Mouse (Mus musculus) layer of hippocampus, adult 11-12 months (tissue): ENCODE data around the gene Nle1.
A peak's percentile ranks its signal among the peaks of the same experiment; 100 is the strongest.
"Not testable (repeated sequence)": the region's sequence is repeated elsewhere in the genome, so short reads cannot be mapped to it uniquely, and the experiment has no call there.

ENCODE experiments used
- DNase-seq: peaks from one replicate; pipeline ENCODE4 v3.0.0; 2022; ENCODE audit warnings: low spot score

The Nle1 gene

DNA sequence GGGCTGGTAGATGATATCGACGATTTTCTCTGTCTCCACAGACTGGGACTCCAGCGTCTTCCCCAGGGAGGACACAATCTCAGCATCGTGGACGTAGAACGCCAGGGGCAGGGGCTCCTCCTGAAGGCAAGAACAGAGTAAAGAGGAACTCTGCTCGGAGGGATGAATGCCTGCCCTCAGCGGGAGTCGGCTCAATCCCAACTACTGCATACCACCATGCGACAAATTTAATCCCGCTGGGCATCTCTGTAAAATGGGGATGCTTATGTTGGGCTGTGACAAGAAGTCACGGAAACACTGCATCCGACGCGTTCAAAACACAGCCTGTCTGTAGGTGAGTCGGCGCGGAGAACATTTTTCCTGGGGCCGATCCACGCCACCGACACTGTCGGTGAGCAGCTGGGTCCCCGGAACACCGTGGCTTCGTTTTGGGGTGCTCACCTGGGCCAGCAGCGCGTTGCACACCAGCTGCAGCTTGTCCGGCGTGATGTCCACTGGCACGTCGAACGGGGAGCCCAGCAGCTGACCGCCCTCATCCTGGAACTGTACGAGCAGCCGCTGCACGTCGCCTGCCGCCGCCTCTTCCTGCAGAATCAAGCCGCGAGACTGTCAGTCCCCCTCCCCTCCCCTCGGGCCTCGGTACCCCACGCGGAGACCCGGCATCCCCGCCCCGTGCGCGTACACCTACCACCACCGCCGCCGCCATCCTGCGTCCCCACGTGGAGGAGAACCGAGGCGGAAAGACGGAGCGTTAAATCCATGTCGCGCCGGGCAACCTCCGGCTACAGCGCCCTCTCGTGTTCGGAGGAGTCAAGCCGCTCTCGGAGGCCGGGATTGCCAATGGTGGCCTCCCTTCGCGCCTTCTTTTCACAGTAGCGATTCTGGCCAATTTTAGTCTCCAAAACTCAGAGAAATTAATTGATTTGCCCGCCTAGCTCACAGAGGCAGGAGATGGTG is at the start of gene Nle1:
Nle1 (minus strand) TSS at position 761 of the 957 bp plus-strand sequence.
- DNase-seq: peak; percentile 92

- no peak for DNase-seq
These were observed 48.7 kb upstream of the Nle1 start for GRCm38 (mm10) chr11:82956925-82957324.

DNA sequence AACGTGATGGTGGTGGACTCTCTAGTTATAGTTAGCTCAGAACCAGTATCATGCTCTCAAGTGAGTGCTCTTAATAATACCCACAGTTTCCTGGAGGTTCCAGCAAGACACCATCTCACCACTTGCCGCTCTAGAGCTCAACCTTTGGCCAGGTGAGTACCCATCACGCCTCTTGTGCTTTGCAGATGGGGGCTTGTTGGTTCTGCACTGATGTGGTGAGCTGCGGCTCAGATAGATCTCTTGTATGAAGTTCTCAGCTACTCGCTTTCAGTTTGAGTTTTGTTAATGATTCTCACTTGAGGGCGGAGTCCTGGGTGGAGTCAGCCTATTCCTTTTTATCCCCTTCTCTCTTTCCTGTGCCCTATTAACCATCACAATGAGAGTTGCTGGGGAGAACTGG is 46.4 kb upstream of the Nle1 start:
- no peak for DNase-seq

DNA sequence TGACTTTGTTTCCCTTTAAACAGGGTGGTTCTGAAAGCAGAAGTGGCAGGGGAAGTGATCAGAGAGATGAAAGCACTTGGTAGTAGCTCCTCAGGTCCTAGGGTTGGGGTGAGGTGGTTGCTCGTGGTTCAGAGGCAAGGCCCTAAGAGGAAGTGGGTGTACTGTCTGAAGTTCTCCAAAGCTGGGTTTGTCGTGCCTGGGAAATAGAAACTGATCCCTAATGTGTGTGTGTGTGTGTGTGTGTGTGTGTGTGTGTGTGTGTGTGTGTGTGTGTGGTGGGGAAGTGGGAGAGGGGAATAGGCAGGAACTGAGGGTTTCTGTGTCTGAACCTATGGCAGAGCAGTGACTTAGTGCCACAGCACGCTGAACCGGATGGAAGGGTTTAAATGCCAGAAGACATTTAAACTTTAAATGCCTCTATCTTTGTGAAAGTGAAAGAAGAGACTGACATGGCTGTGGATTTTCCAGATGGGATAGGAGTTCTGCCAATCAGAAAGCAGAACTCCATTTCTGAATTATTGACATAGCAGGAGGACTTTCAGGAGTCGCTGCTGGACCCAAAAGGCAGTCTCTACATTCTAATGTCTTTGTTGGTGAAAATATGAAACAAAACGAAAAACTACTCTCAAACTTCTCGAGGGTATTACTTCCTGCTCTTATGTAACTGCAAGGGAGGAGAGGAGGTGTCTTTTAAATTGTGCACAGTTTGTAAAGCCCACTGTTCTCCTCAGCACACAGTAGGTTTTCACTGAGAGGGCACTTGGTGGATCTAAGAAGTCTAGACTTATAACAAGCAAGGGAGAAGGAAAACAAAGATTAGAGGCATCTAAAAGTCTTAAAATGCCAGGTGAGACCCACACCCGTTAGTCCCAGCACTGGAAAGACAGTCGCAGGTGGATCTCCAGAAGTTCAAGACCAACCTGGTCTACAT is 44.7 kb upstream of the Nle1 start:
- DNase-seq: no peak

DNA sequence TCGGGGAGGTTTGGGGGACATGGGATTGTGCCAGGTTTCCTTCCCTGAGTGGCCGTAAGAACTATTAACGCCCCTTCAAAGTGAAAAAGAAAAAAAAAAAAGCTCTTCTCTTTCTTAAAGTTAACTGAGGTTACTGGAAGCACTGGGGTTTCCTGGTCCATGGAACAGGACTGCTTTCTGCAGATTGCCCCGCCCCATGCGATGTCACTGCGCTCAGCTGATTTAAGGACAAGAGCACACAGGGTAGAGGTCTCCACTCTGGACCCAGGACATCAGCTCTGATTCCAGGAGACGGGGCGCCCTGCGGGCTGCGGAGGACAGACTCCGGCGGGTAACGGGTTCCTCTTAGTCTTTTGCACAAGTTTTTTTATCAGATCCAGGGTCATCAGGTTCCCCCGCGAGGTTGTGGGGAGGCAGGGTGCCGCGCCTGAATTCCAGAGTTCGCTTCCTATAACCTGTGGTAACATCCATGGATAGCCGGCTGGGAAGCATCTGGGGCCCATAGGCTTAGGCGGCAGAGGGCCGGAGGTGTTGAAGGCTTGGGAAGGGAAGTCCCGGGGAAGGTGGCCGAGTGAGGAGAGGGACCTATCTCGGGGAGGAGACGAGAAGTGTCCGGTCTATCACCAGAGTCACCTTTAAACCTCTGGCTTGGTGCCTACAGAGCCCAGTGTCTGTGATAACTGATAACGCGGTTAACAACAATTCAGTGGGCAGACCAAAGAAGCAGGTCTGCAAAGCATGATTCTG is 43.8 kb upstream of the Nle1 start:
- DNase-seq: no peak

DNA sequence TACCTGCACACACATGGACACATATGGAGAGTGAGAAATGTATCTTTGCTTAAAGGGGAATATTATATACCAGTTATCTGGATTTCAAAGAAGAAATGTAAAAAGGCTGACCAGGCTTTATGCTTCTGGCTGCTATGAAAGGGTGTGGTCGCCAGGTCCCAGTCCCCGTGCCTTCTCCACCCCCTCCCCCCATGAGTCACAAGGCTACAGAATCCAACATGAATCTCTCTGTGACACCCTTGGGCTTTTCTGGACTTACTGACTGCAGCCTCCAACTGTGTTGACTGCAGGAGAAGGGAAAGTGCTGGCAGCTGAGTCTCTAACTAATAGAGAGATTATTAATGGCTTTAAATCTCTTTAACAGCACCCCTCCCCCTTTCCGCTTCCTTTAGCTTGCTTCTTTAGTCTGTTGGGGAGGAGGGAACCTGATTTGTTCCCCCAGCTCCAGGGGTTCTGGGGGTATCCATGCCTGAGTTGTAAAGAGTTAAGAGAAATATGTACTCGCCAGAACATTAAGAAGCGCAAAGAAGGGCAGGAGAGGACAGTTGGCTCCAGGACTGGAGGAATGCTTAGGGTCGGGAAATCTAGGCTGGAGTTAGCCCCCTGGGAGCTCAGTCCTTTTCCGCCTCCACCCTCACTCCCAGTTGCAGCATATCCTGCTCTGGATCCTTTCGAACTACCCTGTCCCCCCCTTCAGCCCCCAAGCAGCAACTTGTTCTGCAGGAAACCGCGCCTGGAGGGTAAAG is 42.7 kb upstream of the Nle1 start, which contains the start of gene Slfn5:
Slfn5 (plus strand) TSS at position 614 of the 746 bp plus-strand sequence.
- DNase-seq: no peak

GRCm38 (mm10) chr11:82949036-82949435 is 40.8 kb upstream of the Nle1 start:
- no peak for DNase-seq

GRCm38 (mm10) chr11:82947457-82947856 is 39.2 kb upstream of the Nle1 start:
- DNase-seq: no peak

GRCm38 (mm10) chr11:82945636-82946035 is 37.4 kb upstream of the Nle1 start:
- DNase-seq: no peak

DNA sequence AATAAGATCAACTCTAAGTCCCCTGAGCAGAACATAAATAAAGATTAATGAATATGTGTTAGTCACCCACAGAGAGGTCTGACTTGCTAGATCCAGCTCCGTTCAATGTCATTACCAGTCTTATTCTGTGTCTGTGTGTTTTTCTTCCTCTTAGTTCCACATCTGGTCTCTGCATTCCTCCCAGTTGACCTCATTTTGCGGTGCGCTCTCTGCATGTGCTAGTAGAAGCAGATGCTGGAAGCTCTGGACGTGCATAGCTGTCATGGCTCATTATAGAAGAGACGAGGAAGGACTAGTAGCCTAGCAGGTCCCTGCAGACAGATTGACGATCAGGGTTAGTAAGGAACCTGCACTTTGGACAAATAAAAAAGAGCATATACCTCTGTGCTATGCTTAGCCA is 35.1 kb upstream of the Nle1 start:
- no peak for DNase-seq

GRCm38 (mm10) chr11:82933186-82933585 is 25.0 kb upstream of the Nle1 start:
- no peak for DNase-seq

GRCm38 (mm10) chr11:82931671-82932450 is 23.6 kb upstream of the Nle1 start:
- DNase-seq: not testable (repeated sequence)

- not testable (repeated sequence) for DNase-seq
These were observed 22.9 kb upstream of the Nle1 start for GRCm38 (mm10) chr11:82931161-82931560.

- not testable (repeated sequence) for DNase-seq
These were observed 22.3 kb upstream of the Nle1 start for GRCm38 (mm10) chr11:82930391-82930955.

DNA sequence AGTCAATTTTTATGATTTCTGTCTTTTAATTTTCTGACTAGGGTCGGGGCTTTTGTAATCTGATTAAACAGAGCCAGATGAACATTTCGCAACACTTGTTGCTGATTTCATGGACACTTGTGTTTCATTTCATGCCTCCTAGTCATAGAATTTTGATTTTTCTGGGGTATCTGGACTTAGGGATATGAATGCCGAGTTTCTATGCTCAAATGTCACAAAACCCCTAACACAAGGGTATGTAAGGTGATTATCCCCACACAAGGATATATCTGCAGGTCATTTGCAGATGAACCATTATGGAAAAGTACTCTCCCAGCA is 21.4 kb upstream of the Nle1 start:
- no peak for DNase-seq

- DNase-seq: no peak
These were observed 20.9 kb upstream of the Nle1 start for GRCm38 (mm10) chr11:82928897-82929632.

DNA sequence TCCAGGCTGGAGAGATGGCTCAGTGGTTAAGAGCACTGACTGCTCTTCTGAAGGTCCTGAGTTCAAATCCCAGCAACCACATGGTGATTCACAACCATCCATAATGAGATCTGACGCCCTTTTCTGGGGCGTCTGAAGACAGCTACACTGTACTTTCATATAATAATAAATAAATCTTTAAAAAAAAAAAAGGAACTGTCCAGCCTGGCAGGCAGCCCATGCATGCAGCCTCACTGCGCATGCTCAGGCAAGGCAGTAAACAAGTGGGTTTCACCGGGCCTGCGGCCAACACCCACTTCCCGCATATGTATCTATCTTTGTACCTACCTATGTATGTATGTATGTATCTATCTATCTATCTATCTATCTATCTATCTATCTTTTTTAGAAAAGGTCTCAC is 15.7 kb upstream of the Nle1 start:
- DNase-seq: not testable (repeated sequence)

DNA sequence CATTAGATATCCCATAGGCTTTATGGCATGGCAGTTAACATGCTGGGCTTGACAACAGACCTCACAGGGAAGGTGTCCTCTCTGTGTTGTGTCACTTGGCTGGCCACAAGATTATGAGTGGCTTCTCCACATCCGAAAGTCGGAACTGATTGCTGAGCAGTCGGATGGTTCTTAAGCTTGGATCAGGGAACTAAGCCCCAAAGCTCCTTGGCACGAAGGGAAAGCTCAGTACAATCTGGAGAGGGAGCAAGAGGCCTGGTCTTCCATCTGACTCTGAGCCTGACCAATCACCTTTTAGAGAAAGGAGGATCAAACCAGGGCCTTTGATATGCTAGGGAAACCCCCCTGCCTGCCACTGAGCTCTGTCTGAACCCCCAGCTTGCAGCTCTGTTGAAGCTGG is 13.5 kb upstream of the Nle1 start:
- DNase-seq: no peak

DNA sequence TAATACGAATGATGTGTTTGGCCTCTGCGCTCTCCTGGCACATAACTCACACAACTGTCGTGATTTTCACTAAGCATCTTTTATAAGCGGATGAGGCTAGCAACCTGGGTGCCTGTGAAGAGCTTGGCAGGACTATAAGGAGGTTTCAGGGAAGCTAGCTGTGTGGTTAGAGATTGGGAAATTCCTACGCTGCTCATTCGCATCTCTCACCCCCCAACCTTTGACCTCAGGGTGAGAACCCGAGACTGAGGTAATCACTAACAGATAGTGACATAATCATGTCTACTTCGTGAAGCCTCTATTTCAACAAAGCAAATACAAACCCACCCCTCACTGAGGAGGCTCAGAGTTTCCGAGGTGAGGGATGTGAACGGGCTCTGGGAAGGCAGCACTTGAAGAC is 12.6 kb upstream of the Nle1 start:
- DNase-seq: no peak
